Mouse (Mus musculus) mature B cell (primary cell): ENCODE measurements at regions not wholly inside any gene's neighbourhood (a gene's known extent, or its start where the extent isn't known, plus 50 kb on each side); places are given as distances from the start of the nearest gene placed in this dataset.

Experiments
- in situ Hi-C: fragments of 300-500 bp; cut with MboI; formaldehyde crosslinking; loops from 2 replicates; pipeline ENCODE4 v1.14.3; 2019

GRCm38 (mm10) chrX:77432846-77433810 lies 77.7 kb upstream of the Tbl1x start:
- in situ Hi-C loops, result loop anchor here (10.0 to 25.0 kb wide), 2 partner anchors 72 to 204 kb away; no protein-coding TSS in a partner anchor

DNA sequence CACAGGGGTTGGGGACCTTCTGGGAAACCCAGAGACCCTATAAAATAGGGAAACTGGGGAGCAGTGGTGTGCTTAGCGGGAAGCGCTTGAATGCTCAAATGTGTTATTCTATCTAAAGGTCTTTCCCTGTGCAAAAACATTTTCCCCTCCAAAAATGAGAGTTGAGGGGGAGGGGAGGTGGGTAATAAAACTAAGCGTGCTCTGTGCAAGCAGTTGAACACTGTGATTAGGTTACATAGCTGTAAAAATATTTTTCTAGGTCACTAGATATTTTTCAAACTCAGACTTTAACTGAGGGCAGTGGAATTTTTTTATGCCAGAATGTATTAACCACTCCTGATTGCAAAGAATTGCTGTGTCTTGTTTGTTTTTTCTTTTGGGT lies 77.0 kb upstream of the Tbl1x start:
- in situ Hi-C loops, result loop anchor here (10.0 to 25.0 kb wide), 2 partner anchors 71 to 203 kb away; no protein-coding TSS in a partner anchor

- in situ Hi-C loops, result loop anchor here (25.0 kb wide), 1 partner anchor 193 kb away; no protein-coding TSS in a partner anchor
Measured at GRCm38 (mm10) chrX:77443852-77444492, 66.8 kb upstream of the Tbl1x start.

DNA sequence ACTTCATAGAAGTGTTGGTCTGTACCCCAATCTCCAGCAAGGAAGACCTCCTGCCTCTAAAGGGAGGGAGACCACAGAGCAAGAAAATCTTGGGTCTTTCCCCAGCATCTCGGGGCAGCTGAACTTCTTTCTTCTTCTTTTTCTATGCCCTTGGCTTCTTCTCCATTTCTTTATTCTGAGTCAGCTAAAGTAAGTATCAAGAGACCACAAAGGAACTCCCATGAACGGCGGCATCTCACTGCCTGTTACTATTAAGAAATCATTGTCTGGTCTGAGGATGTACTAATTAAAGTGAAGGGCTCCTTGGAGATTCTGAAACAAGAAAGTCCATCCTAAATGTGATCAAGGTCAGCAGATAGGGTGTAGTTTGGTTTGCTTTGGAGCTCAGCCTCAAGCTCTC lies 64.1 kb upstream of the Tbl1x start:
- in situ Hi-C loops, result loop anchor here (25.0 kb wide), 1 partner anchor 191 kb away; no protein-coding TSS in a partner anchor

DNA sequence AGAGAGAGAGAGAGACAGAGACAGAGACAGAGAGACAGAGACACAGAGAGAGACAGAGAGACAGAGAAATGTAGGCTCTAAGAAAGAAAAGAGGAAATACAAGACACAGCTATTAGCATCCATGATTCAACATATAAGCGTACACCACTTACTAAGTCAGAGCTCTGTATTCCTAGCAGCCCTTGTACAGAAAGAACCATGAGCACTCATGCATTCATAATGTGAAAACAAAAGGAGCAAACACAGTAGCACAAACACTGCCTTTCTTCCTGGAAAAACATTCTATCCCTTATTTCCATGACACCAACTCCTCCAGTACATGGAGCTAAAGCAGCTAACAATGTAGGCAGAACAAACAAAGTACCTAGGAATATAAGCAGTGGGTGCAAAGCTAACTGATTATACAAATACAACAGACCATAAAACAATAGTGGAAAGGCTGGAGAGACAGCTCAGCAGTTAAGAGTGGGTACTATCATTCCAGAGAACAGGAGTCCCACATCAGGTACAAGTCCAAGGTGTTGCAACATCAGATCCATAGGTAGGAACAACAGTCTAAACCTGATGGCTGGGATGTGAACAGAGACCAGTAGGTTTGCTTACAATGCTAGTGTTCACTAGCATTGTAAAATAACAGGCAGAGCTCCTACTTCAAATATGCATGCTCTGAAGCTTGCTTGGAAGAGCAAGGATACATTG lies 58.7 kb upstream of the Tbl1x start:
- in situ Hi-C loops, result no loop called here
